Mouse (Mus musculus) heart, adult 2 months (tissue): Measurements from ENCODE around the gene Cacna1i.

Experiments
- CTCF ChIP-seq: fragments of 200-600 bp; IDR thresholded peaks from 2 replicates; pipeline ENCODE4 v1.8.1; 2022; ENCODE audit warnings: antibody characterized with exemption, mild to moderate bottlenecking, moderate library complexity
- EP300 ChIP-seq: fragments of 200-500 bp; IDR thresholded peaks from 2 replicates; pipeline ENCODE4 v1.6.1; 2011; ENCODE audit warnings: low read depth, low read length, control low read depth; ENCODE audit not compliant: insufficient read depth
- POLR2A ChIP-seq: fragments of 200-500 bp; IDR thresholded peaks from 2 replicates; pipeline ENCODE4 v1.6.1; 2011; ENCODE audit warnings: mild to moderate bottlenecking, low read depth, low read length, control low read depth; ENCODE audit not compliant: insufficient read depth

- TF ChIP-seq POLR2A (no peak), CTCF (no peak), EP300 (no peak)
Observed at GRCm38 (mm10) chr15:80418146-80418545, 131.1 kb downstream of the Cacna1i start.
